Mouse (Mus musculus): Measurements from ENCODE around the gene Calcoco1.

Calcoco1 gene

GRCm38 (mm10) chr15:102721980-102722475 is at the start of gene Calcoco1:
Gene Calcoco1 (minus strand): TSS chr15:102722178.
- DNase-seq = peak; percentile 98

DNA sequence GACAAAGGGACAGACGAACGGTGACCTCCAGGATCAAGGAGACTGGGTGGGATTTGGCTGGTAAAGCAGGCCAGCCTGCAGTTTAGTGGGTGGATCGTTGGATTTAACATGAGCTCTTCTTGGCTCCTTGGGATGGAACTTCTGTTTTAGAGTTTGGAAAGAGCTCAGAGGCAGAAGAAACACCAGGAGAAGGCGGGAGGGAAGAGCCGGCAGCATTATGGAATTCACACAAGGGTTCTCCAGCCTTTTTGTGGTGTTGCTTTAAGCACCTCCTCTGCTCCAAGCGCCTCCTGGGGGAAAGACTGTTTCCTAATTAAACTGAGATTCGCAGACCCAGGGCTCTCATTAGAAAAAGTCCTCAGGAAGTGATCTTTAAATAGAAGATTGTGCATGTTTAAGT is 48.9 kb upstream of the Calcoco1 start:
- DNase-seq = no peak

DNA sequence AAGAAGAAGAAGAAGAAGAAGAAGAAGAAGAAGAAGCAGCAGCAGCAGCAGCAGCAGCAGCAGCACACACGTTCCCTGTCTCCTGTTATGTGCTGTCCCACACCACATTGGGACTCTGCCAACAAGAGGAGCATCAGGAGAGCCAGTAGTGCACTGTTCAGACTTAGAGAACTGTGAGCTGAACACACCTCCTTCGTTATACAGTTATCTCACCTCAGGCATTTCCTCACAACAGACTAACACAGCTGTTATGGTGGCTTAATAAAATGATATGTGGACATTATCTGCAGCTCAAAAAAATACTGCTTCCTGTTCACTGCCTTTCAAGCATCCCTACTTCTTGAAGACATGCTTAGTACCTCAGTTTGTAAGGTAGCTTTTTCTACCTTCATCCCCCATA is 43.2 kb upstream of the Calcoco1 start:
- no peak for DNase-seq

DNA sequence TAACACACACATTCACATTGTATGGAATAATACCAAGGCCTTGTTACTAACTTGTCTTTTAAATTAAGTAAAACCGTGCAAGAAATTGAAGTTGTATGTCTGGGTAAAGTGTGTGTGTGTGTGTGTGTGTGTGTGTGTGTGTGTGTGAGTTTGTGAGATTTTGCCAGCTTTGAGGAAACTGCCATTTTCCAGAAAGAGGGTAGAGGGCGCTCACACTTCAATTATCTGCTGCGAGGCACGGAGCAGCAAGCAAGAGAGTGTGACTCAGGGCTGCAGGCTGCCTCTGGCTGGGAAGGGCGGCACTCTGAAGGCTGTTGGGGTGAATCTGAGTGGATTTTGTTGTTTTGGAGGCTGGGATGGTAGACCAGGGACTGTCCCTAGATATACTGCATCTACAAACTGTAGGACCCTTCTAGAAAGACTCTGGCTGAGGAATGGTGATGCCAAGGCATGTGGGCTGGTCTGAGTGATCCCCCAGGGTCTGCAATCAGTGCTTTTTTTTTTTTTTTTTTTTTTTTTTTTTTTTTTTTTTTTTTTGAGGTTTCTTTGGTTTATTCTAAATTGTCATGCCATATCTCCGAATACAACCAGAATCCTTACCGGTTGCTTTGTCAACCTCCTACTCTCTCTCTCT is 39.9 kb upstream of the Calcoco1 start:
- DNase-seq = peak; percentile 76

DNA sequence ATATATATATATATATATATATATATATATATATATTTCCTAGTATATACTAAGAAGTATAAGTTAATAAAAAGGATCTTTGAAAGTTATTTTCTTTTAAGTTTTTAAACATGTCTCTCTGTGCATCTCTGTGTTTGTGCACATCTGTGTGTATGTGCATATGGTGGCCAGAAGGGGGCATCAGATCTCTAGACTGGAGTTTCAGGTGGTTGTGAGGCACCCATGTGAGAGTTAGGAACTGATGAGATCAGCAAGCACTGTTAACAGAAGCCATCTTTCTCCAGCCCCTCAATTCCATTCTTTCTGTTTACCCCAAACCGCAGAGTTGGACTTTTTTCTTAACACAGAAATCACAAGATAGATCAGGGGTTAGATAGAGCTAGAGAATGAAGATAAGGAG is 35.7 kb upstream of the Calcoco1 start:
- no peak for DNase-seq

DNA sequence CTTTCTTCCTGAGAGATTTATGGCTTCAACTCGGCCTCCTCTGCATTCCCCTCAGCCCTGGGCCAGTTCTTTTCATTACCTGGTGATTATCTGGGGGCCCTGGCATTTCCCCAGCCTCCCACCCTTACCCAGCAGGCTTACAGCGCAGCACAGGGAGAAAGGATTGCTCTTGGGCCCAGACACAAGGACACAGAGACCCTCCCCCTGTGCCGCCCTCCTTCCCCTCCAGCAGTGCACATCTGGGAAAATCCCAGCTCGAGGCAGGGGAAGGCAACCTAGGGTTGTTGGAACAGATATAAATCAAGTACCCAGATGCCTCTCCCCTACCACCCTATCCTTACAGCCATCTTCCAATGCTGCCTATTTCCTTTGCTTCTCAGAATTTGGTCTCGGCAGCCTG is 33.1 kb upstream of the Calcoco1 start:
- DNase-seq = no peak

DNA sequence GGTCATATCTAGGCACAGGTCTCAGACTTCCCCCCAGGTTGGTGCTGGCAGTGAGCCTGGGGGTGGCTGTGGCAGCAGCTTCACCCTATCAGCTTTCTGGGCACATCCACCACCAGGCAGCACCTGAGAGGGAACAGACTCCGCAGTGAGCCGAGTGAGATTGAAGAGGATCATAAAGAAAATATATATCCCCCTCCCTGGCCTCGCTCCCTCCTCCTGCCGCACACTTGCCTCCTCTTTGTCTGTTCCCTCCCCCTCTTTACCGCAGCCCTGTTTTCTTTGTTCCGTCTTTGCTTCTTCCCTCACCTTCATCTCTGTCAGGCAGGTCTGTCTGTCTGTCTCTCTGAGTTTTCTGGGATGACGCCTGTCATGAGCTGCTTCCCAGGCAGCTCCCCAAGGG is 32.4 kb upstream of the Calcoco1 start:
- no peak for DNase-seq

DNA sequence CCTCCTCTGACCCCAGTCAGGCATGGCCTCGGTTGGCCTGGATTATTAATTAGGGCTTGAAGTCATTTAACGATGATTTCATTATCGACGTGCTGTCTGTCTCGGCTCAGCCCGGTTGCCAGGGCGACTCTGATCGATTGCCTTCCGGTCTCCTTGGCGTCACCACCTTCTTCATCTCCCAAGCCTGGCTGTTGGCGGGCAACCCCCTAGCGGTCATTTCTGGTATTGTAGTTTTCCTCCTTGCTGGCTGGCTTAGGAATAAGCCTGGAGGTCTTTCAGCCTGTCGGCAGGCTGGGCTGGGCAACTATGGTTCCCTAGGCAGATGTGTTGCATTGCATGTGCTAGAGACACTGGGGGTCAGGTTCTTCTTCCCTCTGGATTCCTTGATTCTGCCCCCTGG is 31.2 kb upstream of the Calcoco1 start:
- peak; percentile 68 for DNase-seq

DNA sequence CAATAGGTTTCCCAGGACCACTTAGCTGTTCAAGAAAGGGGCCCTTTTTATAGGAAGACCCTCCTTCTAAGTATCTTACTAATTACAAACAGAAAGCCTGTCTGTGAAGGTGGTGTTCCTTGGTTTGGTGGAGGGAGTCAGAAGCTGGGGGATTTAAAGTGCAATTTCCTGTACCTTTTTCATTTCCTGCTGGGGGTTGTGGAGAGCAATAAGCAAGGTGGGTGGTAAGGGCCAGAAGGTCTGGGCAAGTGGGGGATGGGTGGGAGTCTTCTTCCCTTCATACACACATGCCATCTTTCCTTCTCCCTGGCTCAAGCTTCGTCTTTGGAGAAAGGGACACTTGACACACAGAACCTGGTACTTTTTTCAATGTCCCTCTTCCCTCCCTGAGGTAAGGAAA is 30.2 kb upstream of the Calcoco1 start:
- no peak for DNase-seq

GRCm38 (mm10) chr15:102750241-102750640 is 28.3 kb upstream of the Calcoco1 start:
- DNase-seq = peak; percentile 47

DNA sequence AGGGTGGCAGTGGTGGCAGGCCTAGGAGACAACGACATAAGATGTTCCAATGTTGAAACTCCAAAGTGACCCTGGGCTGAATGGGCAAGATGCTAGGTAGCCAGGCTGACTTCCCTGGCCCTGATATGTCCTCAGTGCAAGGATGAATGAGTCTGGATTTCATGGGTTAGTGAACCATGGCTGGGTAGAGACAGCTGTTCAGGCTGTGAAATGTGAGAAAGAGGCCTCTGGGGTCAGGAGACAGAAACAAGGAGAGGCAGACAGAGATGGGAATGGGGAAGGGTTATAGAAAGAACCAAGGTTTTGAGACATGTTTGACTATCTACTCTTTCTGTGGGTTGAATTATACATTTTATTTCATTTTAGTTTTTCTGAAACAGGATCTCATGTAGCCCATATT is 27.1 kb upstream of the Calcoco1 start:
- no peak for DNase-seq

DNA sequence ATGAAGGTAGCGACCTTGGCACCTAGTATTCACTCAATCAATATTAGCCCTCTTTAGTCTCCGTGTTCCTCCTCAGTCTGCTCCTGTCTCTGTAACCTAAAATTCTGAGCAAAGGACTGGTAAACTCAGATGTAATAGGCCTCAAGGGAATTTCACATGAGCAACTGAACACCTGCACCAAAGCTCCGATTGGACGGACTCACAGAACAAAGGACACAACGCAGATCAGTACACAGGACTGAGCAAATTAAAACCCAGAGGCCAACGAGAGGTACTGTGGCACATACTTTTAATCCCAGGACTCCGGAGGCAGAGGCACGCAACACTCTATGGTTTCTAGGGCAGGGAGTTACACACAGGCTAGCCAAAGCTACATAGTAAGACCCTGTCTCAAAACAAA is 25.9 kb upstream of the Calcoco1 start:
- DNase-seq = no peak

- DNase-seq = no peak
These were observed 25.3 kb upstream of the Calcoco1 start for GRCm38 (mm10) chr15:102747286-102747640.

DNA sequence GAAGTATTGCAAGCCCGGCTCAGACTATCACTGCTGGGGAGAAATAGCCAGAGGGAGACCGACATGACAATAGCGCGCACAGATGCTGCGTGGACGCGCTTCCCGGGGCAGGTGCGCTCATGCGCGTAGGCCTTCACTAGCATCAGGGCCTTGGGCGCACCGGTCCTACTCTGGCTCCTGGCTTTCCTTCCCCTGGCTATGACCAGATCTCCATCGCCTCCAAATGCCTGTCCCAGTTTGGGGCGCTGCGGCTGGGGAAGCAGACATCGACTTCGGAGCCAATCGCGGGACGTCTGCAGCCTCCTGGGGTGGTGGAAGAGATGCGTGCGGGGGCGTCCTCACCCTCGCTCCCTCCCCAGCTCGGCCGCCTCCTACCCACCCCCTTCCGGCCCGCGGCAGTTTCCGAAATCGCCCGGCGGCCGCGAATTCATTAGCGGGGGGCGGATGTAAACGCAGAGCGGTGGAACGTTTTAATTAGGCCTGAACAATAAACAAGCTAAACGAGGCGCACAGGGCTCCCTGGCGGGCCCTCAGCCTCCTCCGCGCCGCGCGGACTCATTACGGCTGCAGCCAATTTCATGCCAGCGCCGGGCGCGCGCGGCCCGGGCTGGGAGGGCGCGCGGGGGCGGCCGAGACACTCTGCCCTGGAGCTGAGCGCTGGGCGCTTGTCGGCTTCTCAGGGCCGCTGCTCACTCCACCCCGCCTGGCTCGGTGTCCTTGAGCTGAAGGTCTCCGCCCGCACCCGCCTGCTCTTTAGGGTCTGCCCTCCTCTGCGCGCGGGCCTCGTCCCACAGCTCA is 24.7 kb upstream of the Calcoco1 start:
- DNase-seq = peak; percentile 30

- DNase-seq = no peak
These were observed 24.1 kb upstream of the Calcoco1 start for GRCm38 (mm10) chr15:102746126-102746487.

DNA sequence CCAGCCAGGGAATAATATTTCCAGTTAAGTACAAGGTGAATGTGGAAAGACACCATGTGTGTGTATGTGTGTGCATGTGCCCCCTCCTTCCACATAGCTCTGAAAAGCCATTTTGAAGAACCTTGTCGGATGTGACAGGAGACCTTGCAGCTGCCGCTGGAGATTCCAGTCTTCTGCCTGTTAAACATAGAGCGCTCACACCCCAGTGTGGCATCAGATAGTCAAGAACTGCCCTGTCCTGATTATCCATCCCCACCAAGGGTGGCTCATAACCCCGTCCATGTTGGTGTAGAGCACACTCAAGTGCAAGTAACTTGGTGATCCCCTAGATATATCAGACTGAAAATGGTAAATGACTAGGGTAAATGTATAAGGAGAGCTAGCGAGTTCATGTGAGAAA is 23.4 kb upstream of the Calcoco1 start:
- DNase-seq = no peak

DNA sequence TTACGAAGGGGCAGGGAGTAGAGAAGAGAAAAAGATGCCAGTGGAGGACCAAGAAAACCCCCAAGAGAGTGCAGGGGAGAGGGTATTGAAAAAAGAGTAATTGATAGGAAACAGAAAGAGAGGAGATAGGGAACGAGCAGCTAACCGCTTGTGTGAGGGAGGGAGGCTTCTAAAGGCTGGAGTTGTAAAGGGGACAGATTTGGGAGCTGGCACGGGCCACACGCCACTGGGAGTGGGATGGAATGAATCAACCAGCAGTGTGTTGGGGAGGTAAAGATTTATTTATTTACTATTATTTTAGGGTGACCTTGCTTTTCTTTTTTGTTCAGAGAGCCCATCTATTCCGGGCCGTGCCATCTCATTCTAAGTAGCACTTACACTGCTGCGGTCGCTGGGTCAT is 22.9 kb upstream of the Calcoco1 start:
- DNase-seq = no peak

DNA sequence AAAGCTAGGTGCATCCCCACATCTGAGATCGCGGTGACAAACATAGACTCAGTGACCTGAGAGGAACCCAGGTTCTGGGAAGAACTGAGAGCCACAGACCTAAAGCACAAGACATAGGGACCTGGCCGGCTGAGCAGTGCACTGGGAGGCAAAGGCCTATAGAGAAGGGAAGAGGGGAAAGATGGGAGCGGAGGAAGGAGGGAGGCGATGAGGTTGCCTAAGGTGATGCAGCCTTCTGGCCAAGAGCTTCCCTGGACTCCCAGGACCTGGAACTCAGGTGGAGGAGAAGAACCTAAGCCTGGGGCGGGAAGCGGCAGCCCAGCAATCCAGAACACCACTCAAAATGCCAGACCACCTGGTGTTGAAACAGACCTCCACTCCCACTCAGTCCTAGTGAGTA is 22.4 kb upstream of the Calcoco1 start:
- no peak for DNase-seq

- no peak for DNase-seq
These were observed 22.0 kb upstream of the Calcoco1 start for GRCm38 (mm10) chr15:102743996-102744395.

DNA sequence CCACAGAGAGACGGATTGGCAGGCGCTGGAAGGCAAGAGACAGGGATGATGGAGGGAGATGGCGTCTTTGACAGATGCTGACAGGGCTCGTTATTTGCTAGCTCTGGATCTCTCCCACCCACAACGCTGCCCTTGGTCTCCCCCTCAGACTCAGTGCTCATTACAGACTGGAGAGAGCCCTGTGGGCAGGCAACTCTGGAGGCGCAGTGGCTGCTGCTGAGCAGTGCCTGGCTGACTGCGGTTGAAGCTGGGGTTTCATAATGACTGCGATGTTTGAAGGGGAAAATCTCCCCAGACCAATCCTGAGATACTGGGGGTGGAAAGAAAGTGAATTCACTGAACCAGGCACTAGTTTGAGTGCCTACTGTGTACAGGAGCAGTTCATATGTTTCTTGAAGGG is 21.2 kb upstream of the Calcoco1 start:
- no peak for DNase-seq

GRCm38 (mm10) chr15:102742589-102742988 is 20.6 kb upstream of the Calcoco1 start:
- peak; percentile 95 for DNase-seq

DNA sequence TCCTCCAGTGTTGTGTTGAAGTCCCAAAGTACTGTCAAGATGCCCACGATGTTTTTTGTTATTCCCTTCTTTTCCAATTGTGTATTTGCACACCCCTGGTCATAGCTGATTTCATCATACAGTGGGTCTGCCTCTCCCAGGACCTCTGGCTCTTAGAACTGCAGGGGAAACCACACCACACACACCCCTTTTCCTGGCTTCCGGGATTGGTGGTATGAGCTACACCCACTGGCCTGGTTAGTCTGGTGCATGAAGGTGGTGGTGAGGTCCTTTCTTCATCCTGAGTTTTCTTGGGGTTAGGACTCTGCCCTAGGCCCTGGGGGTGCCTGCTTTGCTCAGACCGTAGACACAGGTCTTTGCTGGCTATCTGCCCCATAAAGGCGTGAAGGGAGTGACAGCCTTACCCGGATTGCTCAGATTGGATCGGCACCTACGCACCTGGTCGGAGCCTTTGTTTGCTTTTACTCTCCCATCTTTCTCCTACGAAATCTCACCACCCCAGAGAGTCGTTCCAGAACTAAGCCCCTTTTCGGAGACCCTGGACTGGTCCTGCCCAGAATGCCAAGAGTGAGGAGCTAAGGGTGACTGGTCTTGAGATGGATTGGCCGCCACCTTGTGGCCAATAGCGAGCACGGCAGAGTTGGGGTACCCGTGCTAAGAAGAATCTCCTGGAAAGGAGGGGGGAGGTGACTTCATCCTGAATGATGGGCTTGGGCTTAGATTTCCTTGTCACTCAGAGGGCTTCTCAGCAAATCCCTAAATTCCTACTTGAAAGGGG is 17.7 kb upstream of the Calcoco1 start:
- DNase-seq = peak; percentile 80

DNA sequence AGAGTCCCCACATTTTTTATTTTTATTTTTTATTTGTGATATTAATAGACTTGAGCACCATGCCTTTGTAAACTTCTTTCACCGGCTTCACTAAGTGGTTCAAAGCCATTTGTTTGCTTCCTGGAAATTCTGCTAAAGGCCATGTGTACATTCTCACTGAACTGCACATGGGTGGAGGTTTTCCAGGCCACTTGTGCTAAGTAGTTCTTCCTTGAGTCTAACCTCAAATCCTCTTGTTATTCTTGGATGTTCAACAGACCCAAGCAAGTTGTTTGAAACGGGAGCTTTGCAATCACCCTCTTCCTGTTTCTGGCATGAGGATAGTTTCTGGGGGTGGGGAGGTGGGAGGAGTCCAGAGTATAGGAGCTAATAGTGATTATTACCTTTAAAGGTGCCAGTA is 16.5 kb upstream of the Calcoco1 start:
- no peak for DNase-seq

- DNase-seq = no peak
These were observed 15.1 kb upstream of the Calcoco1 start for GRCm38 (mm10) chr15:102737092-102737491.

Measured in lung, postnatal 10 days (tissue).